Mouse (Mus musculus): ENCODE measurements around the gene Sost. TPM values are rescaled to one million over a fixed set of nuclear protein-coding genes. Genes with fewer than 3 reads are reported as not detected.

Gene Sost
- polyA plus RNA-seq, 1 experiment, result 0.25 TPM

GRCm38 (mm10) chr11:101963473-101964291 lies 3.1 kb downstream of the Sost start:
- Histone ChIP-seq H3K4me3 (no peak overlapping the region), H3ac (ENCODE audit: control insufficient read depth, insufficient read length) (no peak overlapping the region), H3K27me3 (ENCODE audit: control insufficient read depth, insufficient read depth, insufficient read length) (peaks cover 85% of the 10 kb centered on the region), H3K79me2 (ENCODE audit: control insufficient read depth, insufficient read depth) (no peaks in the 10 kb centered on the region), H3K4me2 (ENCODE audit: low read depth) (no peak overlapping the region), H3K36me3 (ENCODE audit: control insufficient read depth, insufficient read depth) (no peaks in the 10 kb centered on the region)
- TF ChIP-seq MYOD1 (IDR thresholded peaks at IDR 0.05; ENCODE audit: control insufficient read depth in 1 of 3, insufficient read length in 2 of 3, low read depth in 2 of 3) (peak in 1 of 3 experiments; percentile 34), REST (IDR thresholded peaks at IDR 0.05; ENCODE audit: insufficient read depth, insufficient read length) (no peak)

- Histone ChIP-seq H3K36me3 (ENCODE audit: control insufficient read depth, insufficient read depth) (no peaks in the 10 kb centered on the region), H3ac (ENCODE audit: control insufficient read depth, insufficient read length) (no peak overlapping the region), H3K79me2 (ENCODE audit: control insufficient read depth, insufficient read depth) (no peaks in the 10 kb centered on the region), H3K4me3 (no peak overlapping the region), H3K4me2 (ENCODE audit: low read depth) (no peak overlapping the region), H3K27me3 (ENCODE audit: control insufficient read depth, insufficient read depth, insufficient read length) (peaks cover 91% of the 10 kb centered on the region)
- TF ChIP-seq POLR2AphosphoS2 (IDR thresholded peaks at IDR 0.05; ENCODE audit: insufficient read length, low read depth), result no peak
- no peak for TF ChIP-seq MAX (IDR thresholded peaks at IDR 0.05; ENCODE audit: low read depth)
- TF ChIP-seq SRF (IDR thresholded peaks at IDR 0.05; ENCODE audit: control insufficient read depth, insufficient read length, low read depth), result no peak
These were observed 3.8 kb downstream of the Sost start for GRCm38 (mm10) chr11:101963043-101963442.

GRCm38 (mm10) chr11:101957476-101957875 lies 9.3 kb downstream of the Sost start:
- H3K27me3 ChIP-seq (ENCODE audit: control insufficient read depth, insufficient read depth, insufficient read length), result peaks cover 65% of the 10 kb centered on the region
- H3K36me3 ChIP-seq (ENCODE audit: control insufficient read depth, insufficient read depth), result no peaks in the 10 kb centered on the region
- H3ac ChIP-seq (ENCODE audit: control insufficient read depth, insufficient read length), result no peak overlapping the region
- H3K79me2 ChIP-seq (ENCODE audit: control insufficient read depth, insufficient read depth), result no peaks in the 10 kb centered on the region
- H3K4me3 ChIP-seq, result no peak overlapping the region
- H3K4me2 ChIP-seq (ENCODE audit: low read depth), result no peak overlapping the region
- TF ChIP-seq TCF3 (IDR thresholded peaks at IDR 0.05; ENCODE audit: insufficient read length, low read depth) (no peak), POLR2AphosphoS2 (IDR thresholded peaks at IDR 0.05; ENCODE audit: insufficient read length, low read depth) (no peak), E2F4 (IDR thresholded peaks at IDR 0.05; ENCODE audit: insufficient read depth) (no peak), USF1 (IDR thresholded peaks at IDR 0.05; ENCODE audit: low read depth) (no peak), POLR2A (IDR thresholded peaks at IDR 0.05; ENCODE audit: insufficient read length, low read depth) (no peak), TCF12 (IDR thresholded peaks at IDR 0.05; ENCODE audit: insufficient read depth, poor library complexity, severe bottlenecking) (no peak), MYOG (IDR thresholded peaks at IDR 0.05; ENCODE audit: control insufficient read depth in 1 of 3, insufficient read depth in 1 of 3, insufficient read length in 2 of 3, low read depth in 2 of 3) (peak in 2 of 3 experiments; percentile 58 to 82), REST (IDR thresholded peaks at IDR 0.05; ENCODE audit: insufficient read depth, insufficient read length) (no peak), MYOD1 (IDR thresholded peaks at IDR 0.05; ENCODE audit: control insufficient read depth in 1 of 3, insufficient read length in 2 of 3, low read depth in 2 of 3) (peak in 2 of 3 experiments; percentile 59 to 60), CEBPB (IDR thresholded peaks at IDR 0.05; ENCODE audit: insufficient read depth, poor library complexity, severe bottlenecking) (no peak), SRF (IDR thresholded peaks at IDR 0.05; ENCODE audit: control insufficient read depth, insufficient read length, low read depth) (no peak), MAX (IDR thresholded peaks at IDR 0.05; ENCODE audit: low read depth) (no peak)

- Histone ChIP-seq H3K27me3 (ENCODE audit: control insufficient read depth, insufficient read depth, insufficient read length) (peaks cover 58% of the 10 kb centered on the region), H3K4me2 (ENCODE audit: low read depth) (peak overlapping the region; percentile 32), H3ac (ENCODE audit: control insufficient read depth, insufficient read length) (no peak overlapping the region), H3K79me2 (ENCODE audit: control insufficient read depth, insufficient read depth) (no peaks in the 10 kb centered on the region), H3K4me3 (no peak overlapping the region), H3K36me3 (ENCODE audit: control insufficient read depth, insufficient read depth) (no peaks in the 10 kb centered on the region)
- no peak for TF ChIP-seq USF1 (IDR thresholded peaks at IDR 0.05; ENCODE audit: low read depth)
- no peak for TF ChIP-seq POLR2A (IDR thresholded peaks at IDR 0.05; ENCODE audit: insufficient read length, low read depth)
- TF ChIP-seq MYOD1 (IDR thresholded peaks at IDR 0.05; ENCODE audit: control insufficient read depth in 1 of 3, insufficient read length in 2 of 3, low read depth in 2 of 3), result no peak
These were observed 13.4 kb downstream of the Sost start for GRCm38 (mm10) chr11:101953441-101953840.

GRCm38 (mm10) chr11:101952541-101953341 lies 14.1 kb downstream of the Sost start:
- TF ChIP-seq TCF12 (IDR thresholded peaks at IDR 0.05; ENCODE audit: insufficient read depth, poor library complexity, severe bottlenecking) (no peak), USF1 (IDR thresholded peaks at IDR 0.05; ENCODE audit: low read depth) (no peak), POLR2AphosphoS2 (IDR thresholded peaks at IDR 0.05; ENCODE audit: insufficient read length, low read depth) (no peak), MYOG (IDR thresholded peaks at IDR 0.05; ENCODE audit: control insufficient read depth in 1 of 3, insufficient read depth in 1 of 3, insufficient read length in 2 of 3, low read depth in 2 of 3) (peak in 2 of 3 experiments; percentile 34 to 73), E2F4 (IDR thresholded peaks at IDR 0.05; ENCODE audit: insufficient read depth) (no peak), MYOD1 (IDR thresholded peaks at IDR 0.05; ENCODE audit: control insufficient read depth in 1 of 3, insufficient read length in 2 of 3, low read depth in 2 of 3) (peak in 1 of 3 experiments; percentile 51)
- H3K27me3 ChIP-seq (ENCODE audit: control insufficient read depth, insufficient read depth, insufficient read length), result peaks cover 56% of the 10 kb centered on the region
- peak overlapping the region; percentile 32 for H3K4me2 ChIP-seq (ENCODE audit: low read depth)
- H3K36me3 ChIP-seq (ENCODE audit: control insufficient read depth, insufficient read depth), result no peaks in the 10 kb centered on the region
- H3ac ChIP-seq (ENCODE audit: control insufficient read depth, insufficient read length), result no peak overlapping the region
- H3K4me3 ChIP-seq, result no peak overlapping the region
- H3K79me2 ChIP-seq (ENCODE audit: control insufficient read depth, insufficient read depth), result no peaks in the 10 kb centered on the region
